Mouse (Mus musculus) spleen, adult 18-20 months (tissue): ENCODE data around the gene Coq7.

Source experiments
- DNase-seq, 2 experiments: peaks; one replicate each; pipeline ENCODE4 v3.0.0; 2022; ENCODE audit warnings: mixed read lengths in 2 of 2

The Coq7 gene

GRCm38 (mm10) chr7:118461400-118462136, 71.6 kb downstream of the Coq7 start:
- no peak for DNase-seq
